In genomic region chr5:64389202-64389929, GRCm38 (mm10) we compare ENCODE assay signal across 8 mouse cellular contexts.
A peak's percentile ranks its signal among the peaks of the same experiment; 100 is the strongest.
DNase-seq lines count a peak whose midpoint lies in the region; ATAC-seq lines count a peak whose summit lies in the region.

No protein-coding gene starts in this region.

- no peak for DNase-seq in kidney, adult 9 months
- DNase-seq in midbrain, embryonic 11.5 days (ENCODE audit: low spot score, missing footprints), result no peak
- DNase-seq in cerebellum, adult 11 months, result no peak
- no peak for DNase-seq in layer of hippocampus, adult 11-12 months (ENCODE audit: low spot score)

- peak; percentile 85 for ATAC-seq in kidney, embryonic 14.5 days (ENCODE audit: low FRiP score, low TSS enrichment)
- peak; percentile 68; the same call in 1 of the 2 replicates for ATAC-seq in embryonic facial prominence, embryonic 12.5 days (ENCODE audit: insufficient number of reproducible peaks, insufficient read depth, low FRiP score, low TSS enrichment)
- peak; percentile 70 for ATAC-seq in hindbrain, embryonic 13.5 days (ENCODE audit: low FRiP score)
- ATAC-seq in midbrain, embryonic 11.5 days (ENCODE audit: low FRiP score), result peak; percentile 40; the same call in 1 of the 2 replicates
- no peak for ATAC-seq in megakaryocyte, adult 5-6 weeks (ENCODE audit: poor library complexity, severe bottlenecking)

- H3K36me3 ChIP-seq in kidney, embryonic 14.5 days (ENCODE audit: control insufficient read depth, insufficient read depth, low read length), result no peaks in the 10 kb centered on the region
- no peaks in the 10 kb centered on the region for H3K36me3 ChIP-seq in embryonic facial prominence, embryonic 12.5 days
- no peaks in the 10 kb centered on the region for H3K36me3 ChIP-seq in hindbrain, embryonic 13.5 days
- no peaks in the 10 kb centered on the region for H3K36me3 ChIP-seq in midbrain, embryonic 11.5 days (ENCODE audit: control insufficient read depth, insufficient read depth, low read length)

- no peak overlapping the region for H3K4me3 ChIP-seq in kidney, embryonic 14.5 days (ENCODE audit: low read length)
- H3K4me3 ChIP-seq in embryonic facial prominence, embryonic 12.5 days, result no peak overlapping the region
- no peak overlapping the region for H3K4me3 ChIP-seq in hindbrain, embryonic 13.5 days
- no peak overlapping the region for H3K4me3 ChIP-seq in midbrain, embryonic 11.5 days (ENCODE audit: low read depth, low read length)

- 0 out of 2 replicates have a peak overlapping the region, but pooled peaks have one; percentile 2 for H3K9ac ChIP-seq in kidney, embryonic 14.5 days (ENCODE audit: low read depth, low read length)
- no peak overlapping the region for H3K9ac ChIP-seq in embryonic facial prominence, embryonic 12.5 days
- 0 out of 2 replicates have a peak overlapping the region, but pooled peaks have one; percentile 1 for H3K9ac ChIP-seq in hindbrain, embryonic 13.5 days
- no peak overlapping the region for H3K9ac ChIP-seq in midbrain, embryonic 11.5 days (ENCODE audit: low read length)

- H3K27me3 ChIP-seq in kidney, embryonic 14.5 days (ENCODE audit: control insufficient read depth, insufficient read depth, low read length), result no peaks in the 10 kb centered on the region
- H3K27me3 ChIP-seq in embryonic facial prominence, embryonic 12.5 days, result no peaks in the 10 kb centered on the region
- H3K27me3 ChIP-seq in hindbrain, embryonic 13.5 days, result peaks cover 26% of the 10 kb centered on the region
- H3K27me3 ChIP-seq in midbrain, embryonic 11.5 days (ENCODE audit: control insufficient read depth, insufficient read depth, low read length), result no peaks in the 10 kb centered on the region

- peak overlapping the region; percentile 69 for H3K27ac ChIP-seq in kidney, embryonic 14.5 days (ENCODE audit: low read depth, low read length)
- H3K27ac ChIP-seq in embryonic facial prominence, embryonic 12.5 days, result 0 out of 2 replicates have a peak overlapping the region, but pooled peaks have one; percentile 59
- peak overlapping the region; percentile 18; the same call in 1 of the 2 replicates for H3K27ac ChIP-seq in hindbrain, embryonic 13.5 days
- no peak overlapping the region for H3K27ac ChIP-seq in midbrain, embryonic 11.5 days (ENCODE audit: low read depth, low read length)

- H3K4me2 ChIP-seq in kidney, embryonic 14.5 days (replicated peaks; ENCODE audit: low read depth, low read length), result no peak overlapping the region; the same call in 1 of the 2 replicates
- no peak overlapping the region for H3K4me2 ChIP-seq in embryonic facial prominence, embryonic 12.5 days (replicated peaks)
- no peak overlapping the region for H3K4me2 ChIP-seq in hindbrain, embryonic 13.5 days
- H3K4me2 ChIP-seq in midbrain, embryonic 11.5 days, result no peak overlapping the region

- H3K9me3 ChIP-seq in kidney, embryonic 14.5 days (ENCODE audit: control insufficient read depth, low read length), result no peaks in the 10 kb centered on the region
- no peaks in the 10 kb centered on the region for H3K9me3 ChIP-seq in embryonic facial prominence, embryonic 12.5 days
- no peaks in the 10 kb centered on the region for H3K9me3 ChIP-seq in hindbrain, embryonic 13.5 days
- H3K9me3 ChIP-seq in midbrain, embryonic 11.5 days (ENCODE audit: control insufficient read depth, low read length), result no peaks in the 10 kb centered on the region

- peaks cover 43% of the 10 kb centered on the region for H3K4me1 ChIP-seq in kidney, embryonic 14.5 days (ENCODE audit: control insufficient read depth, insufficient read depth, low read length)
- peaks cover 16% of the 10 kb centered on the region for H3K4me1 ChIP-seq in embryonic facial prominence, embryonic 12.5 days
- H3K4me1 ChIP-seq in hindbrain, embryonic 13.5 days (replicated peaks), result peaks cover 19% of the 10 kb centered on the region
- peaks cover 12% of the 10 kb centered on the region for H3K4me1 ChIP-seq in midbrain, embryonic 11.5 days (ENCODE audit: control insufficient read depth, insufficient read depth, low read length)

- 9% methylated on average over 6 of the region's 6 CpGs for WGBS in kidney, embryonic 14.5 days
- 15% methylated on average over 6 of the region's 6 CpGs for WGBS in embryonic facial prominence, embryonic 12.5 days
- 10% methylated on average over 6 of the region's 6 CpGs for WGBS in hindbrain, embryonic 13.5 days
- 44% methylated on average over 6 of the region's 6 CpGs for WGBS in midbrain, embryonic 11.5 days

Comparison
In these comparisons a context has a peak if more than half of its experiments do, and no peak if none do; other contexts are left out.
1. H3K9ac ChIP-seq: peak in kidney, embryonic 14.5 days (single experiment) and hindbrain, embryonic 13.5 days (single experiment); none in embryonic facial prominence, embryonic 12.5 days (single experiment) and midbrain, embryonic 11.5 days (single experiment).